Mouse (Mus musculus) Patski (cell line): ENCODE data around the gene Lrrc42. TPM values are rescaled to one million over a fixed set of nuclear protein-coding genes. Genes with fewer than 3 reads are reported as not detected.

Experiments used
- ATAC-seq: fragments of 100-300 bp; one replicate; pipeline ENCODE4 v1.8.0; 2021
- CTCF ChIA-PET: fragments of 350-600 bp; sonication (Branson Sonifier 250); formaldehyde crosslinking; loops from one replicate; lab custom pipeline; 2022; ENCODE audit warnings: inconsistent platforms; lab: Charles Lee
- POLR2A ChIA-PET: fragments of 350-600 bp; sonication (Branson Sonifier 250); formaldehyde crosslinking; loops from one replicate; lab custom pipeline; 2022; ENCODE audit warnings: antibody characterized with exemption, inconsistent platforms; lab: Charles Lee
- DNase-seq: peaks from one replicate; pipeline ENCODE4 v3.0.0-alpha.2; 2011; ENCODE audit warnings: low read depth, low spot score
- H3K27me3 ChIP-seq: fragments of 371-371 bp; one replicate; pipeline ENCODE4 v1.5.1; 2021
- CTCF ChIP-seq: fragments of 100-300 bp; IDR thresholded peaks from one replicate; pipeline ENCODE4 v1.5.1; 2021
- in situ Hi-C: fragments of 300-500 bp; cut with MboI; formaldehyde crosslinking; loops from 3 replicates; pipeline ENCODE4 v1.11.1; 2018; ENCODE audit warnings: low pct_unique_long_range_greater_than_20kb, mixed read lengths
- polyA plus RNA-seq: library from polyadenylated mRNA; unstranded; gene quantifications from one replicate; pipeline ENCODE4 v1.2.3, GENCODE M21; 2021

Gene Lrrc42
- polyA plus RNA-seq, 1 experiment from 2014 or later: 69.2 TPM

GRCm38 (mm10) chr4:107223225-107224204, 29.8 kb downstream of the Lrrc42 start:
- DNase-seq (no peak), ATAC-seq (no peak)
- ChIA-PET POLR2A (interaction anchor here (1.2 to 1.3 kb wide), 2 partner anchors 13 to 17 kb away, joined by 3 to 4 read pairs; no protein-coding TSS in a partner anchor), CTCF (interaction anchor here (0.5 to 0.8 kb wide), 2 partner anchors 17 to 109 kb away, joined by 3 read pairs; no protein-coding TSS in a partner anchor)
- no peak for TF ChIP-seq CTCF
- in situ Hi-C loops: no loop called here
- no peaks in the 10 kb centered on the region for H3K27me3 ChIP-seq

DNA sequence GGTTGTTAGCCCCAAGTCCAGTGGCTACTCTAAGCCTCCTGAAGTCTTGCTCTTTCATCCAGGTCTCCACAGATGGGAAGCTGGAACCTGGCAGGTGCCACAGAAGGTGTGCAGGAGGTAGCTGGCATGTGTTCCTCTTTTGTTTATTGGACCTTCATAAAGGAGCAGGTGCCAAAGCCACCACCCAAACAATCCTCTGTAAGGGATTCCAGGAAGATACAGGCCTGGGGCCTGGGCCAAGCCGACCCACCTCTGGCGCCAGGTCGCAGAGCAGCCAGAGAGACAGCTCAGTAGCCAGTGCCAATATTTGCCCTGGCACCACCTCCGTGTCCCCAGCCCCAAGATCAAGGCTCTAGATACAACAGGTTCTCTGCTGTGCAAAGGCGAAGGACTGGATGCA, 31.8 kb downstream of the Lrrc42 start:
- ChIA-PET POLR2A (no interaction called here), CTCF (interaction anchor here (1.5 kb wide), 1 partner anchor 11 kb away, joined by 4 read pairs; no protein-coding TSS in a partner anchor)
- H3K27me3 ChIP-seq: no peaks in the 10 kb centered on the region
- DNase-seq (no peak), ATAC-seq (no peak)
- no peak for TF ChIP-seq CTCF
- in situ Hi-C loops: no loop called here

DNA sequence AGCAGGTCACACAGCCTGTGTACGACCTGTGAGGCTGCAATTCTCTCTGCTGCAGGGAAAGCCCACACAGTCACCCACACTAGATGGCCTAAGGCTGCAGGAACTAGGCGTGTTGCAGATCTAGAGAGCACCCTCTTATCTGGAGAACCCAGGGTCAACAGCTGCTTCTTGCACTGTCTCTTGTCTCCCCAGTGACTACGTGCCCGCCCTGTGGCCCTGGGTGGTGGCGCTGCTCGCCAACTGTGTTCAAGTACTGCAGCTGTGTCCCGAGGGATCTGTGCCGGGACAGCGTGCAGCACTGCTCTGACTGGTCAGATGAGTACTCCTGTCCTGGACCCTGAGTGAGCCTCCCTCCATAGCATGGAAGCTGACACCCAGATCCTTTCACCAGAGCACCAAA, 35.8 kb downstream of the Lrrc42 start:
- no peak for TF ChIP-seq CTCF
- in situ Hi-C loops: no loop called here
- DNase-seq (no peak), ATAC-seq (no peak)
- no peaks in the 10 kb centered on the region for H3K27me3 ChIP-seq
- POLR2A ChIA-PET: no interaction called here
- CTCF ChIA-PET: no interaction called here

- ATAC-seq (no peak), DNase-seq (no peak)
- in situ Hi-C loops: no loop called here
- ChIA-PET POLR2A (no interaction called here), CTCF (no interaction called here)
- no peaks in the 10 kb centered on the region for H3K27me3 ChIP-seq
- no peak for TF ChIP-seq CTCF
Observed at GRCm38 (mm10) chr4:107213279-107214011, 39.9 kb downstream of the Lrrc42 start.

GRCm38 (mm10) chr4:107211936-107212335, 41.4 kb downstream of the Lrrc42 start:
- in situ Hi-C loops: no loop called here
- ATAC-seq (no peak), DNase-seq (no peak)
- no peaks in the 10 kb centered on the region for H3K27me3 ChIP-seq
- CTCF ChIA-PET: no interaction called here
- POLR2A ChIA-PET: no interaction called here
- TF ChIP-seq CTCF: no peak

DNA sequence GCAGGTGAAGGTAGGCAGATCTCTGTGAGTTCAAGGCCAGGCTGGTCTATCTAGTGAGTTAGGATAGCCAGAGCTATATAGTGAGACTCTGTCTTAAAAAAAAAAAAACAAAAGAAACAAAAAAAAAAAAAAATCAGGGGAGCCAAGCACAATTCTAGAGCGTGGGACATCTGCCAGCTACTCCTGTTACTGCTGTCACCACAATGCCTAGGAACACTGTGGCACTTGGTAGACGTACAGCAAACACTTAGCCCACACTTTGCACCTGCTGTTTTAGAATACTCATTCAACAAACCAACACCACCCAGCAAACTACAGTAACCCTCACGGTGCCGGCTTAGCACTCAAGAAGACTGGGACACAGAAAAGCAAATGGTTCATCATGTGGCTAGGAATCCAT, 41.9 kb downstream of the Lrrc42 start:
- ATAC-seq (no peak), DNase-seq (no peak)
- no peaks in the 10 kb centered on the region for H3K27me3 ChIP-seq
- TF ChIP-seq CTCF: no peak
- POLR2A ChIA-PET: no interaction called here
- CTCF ChIA-PET: no interaction called here
- in situ Hi-C loops: no loop called here

GRCm38 (mm10) chr4:107210483-107211097, 42.7 kb downstream of the Lrrc42 start:
- ChIA-PET POLR2A (no interaction called here), CTCF (interaction anchor here (1.4 kb wide), 1 partner anchor 25 kb away, joined by 3 read pairs; no protein-coding TSS in a partner anchor)
- in situ Hi-C loops: no loop called here
- no peak for ATAC-seq
- no peak for TF ChIP-seq CTCF
- no peak for DNase-seq
- H3K27me3 ChIP-seq: no peaks in the 10 kb centered on the region

GRCm38 (mm10) chr4:107208880-107209279, 44.5 kb downstream of the Lrrc42 start, which contains the start of gene Ldlrad1:
Gene Ldlrad1, plus strand, starts transcription at chr4:107209180.
- TF ChIP-seq CTCF: no peak
- ATAC-seq (no peak), DNase-seq (no peak)
- no peaks in the 10 kb centered on the region for H3K27me3 ChIP-seq
- ChIA-PET POLR2A (interaction anchor here (0.6 kb wide), 1 partner anchor 14 kb away, joined by 7 read pairs; no protein-coding TSS in a partner anchor), CTCF (no interaction called here)
- in situ Hi-C loops: no loop called here

- POLR2A ChIA-PET: no interaction called here
Observed at GRCm38 (mm10) chr4:107207016-107207415, 46.3 kb downstream of the Lrrc42 start.

DNA sequence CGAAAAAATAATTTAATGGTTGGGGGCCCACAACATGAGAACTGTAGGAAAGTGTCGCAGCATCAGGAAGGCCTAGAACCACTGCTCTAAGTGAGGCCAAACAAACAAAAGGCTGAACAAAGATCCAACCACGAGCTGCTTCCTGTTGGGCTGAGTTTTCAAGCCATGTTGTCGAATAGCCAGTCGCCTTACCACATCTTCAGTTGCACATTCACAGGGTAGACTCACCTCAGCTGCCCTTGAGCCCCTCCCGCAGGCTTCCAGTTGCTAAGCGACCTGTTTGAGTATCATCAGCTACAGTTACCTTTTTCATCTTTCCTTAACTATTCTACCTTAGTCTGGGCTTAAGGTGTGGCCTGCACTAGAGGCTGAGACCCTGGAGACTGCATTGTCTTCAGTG, 50.3 kb downstream of the Lrrc42 start:
- ATAC-seq: no peak
- DNase-seq: no peak
- ChIA-PET POLR2A (no interaction called here), CTCF (no interaction called here)
- in situ Hi-C loops: no loop called here
- TF ChIP-seq CTCF: no peak
- H3K27me3 ChIP-seq: no peaks in the 10 kb centered on the region

More at GRCm38 (mm10) chr4:107207016-107207415, 46.3 kb downstream of the Lrrc42 start:
- in situ Hi-C loops: no loop called here
- ATAC-seq (no peak), DNase-seq (no peak)
- no peak for TF ChIP-seq CTCF
- no peaks in the 10 kb centered on the region for H3K27me3 ChIP-seq
- CTCF ChIA-PET: no interaction called here
